Mouse (Mus musculus) C2C12 (cell line): Measurements from ENCODE around the gene Pms2.

Source experiments
- CTCF ChIP-seq: IDR thresholded peaks from one replicate; pipeline ENCODE4 v1.5.1; 2011; ENCODE audit not compliant: control insufficient read depth, insufficient read depth, insufficient read length
- MYOD1 ChIP-seq: IDR thresholded peaks from one replicate; pipeline ENCODE4 v1.6.1; 2011; ENCODE audit warnings: low read depth; ENCODE audit not compliant: control insufficient read depth, insufficient read length

DNA sequence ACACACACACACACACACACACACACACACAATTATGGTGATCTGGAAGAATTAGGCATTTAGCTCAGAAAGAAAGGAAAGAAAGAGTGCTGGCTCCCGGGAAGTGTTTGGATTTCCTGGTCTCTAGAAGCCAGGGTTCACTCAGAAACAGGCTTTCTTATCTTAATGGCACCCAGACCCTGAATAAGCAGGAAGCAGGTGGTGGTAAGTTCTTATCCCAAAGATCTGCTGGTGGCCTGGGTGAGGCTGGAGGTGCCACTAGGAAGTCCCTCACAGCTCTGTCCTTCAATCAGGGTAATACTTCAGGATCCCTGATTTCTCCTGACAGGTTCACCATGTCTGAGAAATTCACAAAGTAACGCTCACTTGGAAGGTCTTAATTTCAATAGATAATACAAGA lies 72.6 kb downstream of the Pms2 start:
- no peak for TF ChIP-seq CTCF
- no peak for TF ChIP-seq MYOD1
